Mouse (Mus musculus): ENCODE measurements around the gene Rgs1.

Rgs1 gene

GRCm38 (mm10) chr1:144206281-144207061, 42.6 kb downstream of the Rgs1 start:
- Histone ChIP-seq H3K4me1 (replicated peaks; ENCODE audit: low read depth, low read length) (no peaks in the 10 kb centered on the region), H3K9me3 (ENCODE audit: low read length) (no peaks in the 10 kb centered on the region), H3K27me3 (ENCODE audit: insufficient read depth, low read length) (no peaks in the 10 kb centered on the region), H3K36me3 (ENCODE audit: insufficient read depth, low read length) (no peaks in the 10 kb centered on the region), H3K4me3 (replicated peaks; ENCODE audit: low read length) (no peak overlapping the region)
- no peak for TF ChIP-seq NANOG (IDR thresholded peaks at IDR 0.05; ENCODE audit: borderline replicate concordance, low read length)
- no peak for TF ChIP-seq CTCF (conservative IDR thresholded peaks at IDR 0.05; ENCODE audit: low read length)
- no peak for TF ChIP-seq POU5F1 (IDR thresholded peaks at IDR 0.05; ENCODE audit: borderline replicate concordance, low read length)

- Histone ChIP-seq H3K4me1 (replicated peaks; ENCODE audit: low read depth, low read length) (no peaks in the 10 kb centered on the region), H3K4me3 (replicated peaks; ENCODE audit: low read length) (no peak overlapping the region), H3K36me3 (ENCODE audit: insufficient read depth, low read length) (no peaks in the 10 kb centered on the region), H3K9me3 (ENCODE audit: low read length) (no peaks in the 10 kb centered on the region), H3K27me3 (ENCODE audit: insufficient read depth, low read length) (no peaks in the 10 kb centered on the region)
- no peak for TF ChIP-seq CTCF (conservative IDR thresholded peaks at IDR 0.05; ENCODE audit: low read length)
- no peak for TF ChIP-seq POU5F1 (IDR thresholded peaks at IDR 0.05; ENCODE audit: borderline replicate concordance, low read length)
- no peak for TF ChIP-seq NANOG (IDR thresholded peaks at IDR 0.05; ENCODE audit: borderline replicate concordance, low read length)
These were observed 44.3 kb downstream of the Rgs1 start for GRCm38 (mm10) chr1:144204766-144205165.

GRCm38 (mm10) chr1:144202939-144203338, 46.1 kb downstream of the Rgs1 start:
- no peak for TF ChIP-seq POU5F1 (IDR thresholded peaks at IDR 0.05; ENCODE audit: borderline replicate concordance, low read length)
- no peak for TF ChIP-seq CTCF (conservative IDR thresholded peaks at IDR 0.05; ENCODE audit: low read length)
- TF ChIP-seq NANOG (IDR thresholded peaks at IDR 0.05; ENCODE audit: borderline replicate concordance, low read length): no peak
- Histone ChIP-seq H3K27me3 (ENCODE audit: insufficient read depth, low read length) (no peaks in the 10 kb centered on the region), H3K4me3 (replicated peaks; ENCODE audit: low read length) (no peak overlapping the region), H3K9me3 (ENCODE audit: low read length) (no peaks in the 10 kb centered on the region), H3K36me3 (ENCODE audit: insufficient read depth, low read length) (no peaks in the 10 kb centered on the region), H3K4me1 (replicated peaks; ENCODE audit: low read depth, low read length) (no peaks in the 10 kb centered on the region)

- Histone ChIP-seq H3K9me3 (ENCODE audit: low read length) (no peaks in the 10 kb centered on the region), H3K36me3 (ENCODE audit: insufficient read depth, low read length) (no peaks in the 10 kb centered on the region), H3K4me1 (replicated peaks; ENCODE audit: low read depth, low read length) (no peaks in the 10 kb centered on the region), H3K4me3 (replicated peaks; ENCODE audit: low read length) (no peak overlapping the region), H3K27me3 (ENCODE audit: insufficient read depth, low read length) (no peaks in the 10 kb centered on the region)
- TF ChIP-seq POU5F1 (IDR thresholded peaks at IDR 0.05; ENCODE audit: borderline replicate concordance, low read length) (no peak), CTCF (conservative IDR thresholded peaks at IDR 0.05; ENCODE audit: low read length) (no peak), NANOG (IDR thresholded peaks at IDR 0.05; ENCODE audit: borderline replicate concordance, low read length) (no peak)
These were observed 48.5 kb downstream of the Rgs1 start for GRCm38 (mm10) chr1:144200496-144200895.

- Histone ChIP-seq H3K4me1 (replicated peaks; ENCODE audit: low read depth, low read length) (no peaks in the 10 kb centered on the region), H3K36me3 (ENCODE audit: insufficient read depth, low read length) (no peaks in the 10 kb centered on the region), H3K4me3 (replicated peaks; ENCODE audit: low read length) (no peak overlapping the region), H3K9me3 (ENCODE audit: low read length) (no peaks in the 10 kb centered on the region), H3K27me3 (ENCODE audit: insufficient read depth, low read length) (no peaks in the 10 kb centered on the region)
- TF ChIP-seq CTCF (conservative IDR thresholded peaks at IDR 0.05; ENCODE audit: low read length): no peak
- TF ChIP-seq NANOG (IDR thresholded peaks at IDR 0.05; ENCODE audit: borderline replicate concordance, low read length): no peak
- no peak for TF ChIP-seq POU5F1 (IDR thresholded peaks at IDR 0.05; ENCODE audit: borderline replicate concordance, low read length)
These were observed 49.5 kb downstream of the Rgs1 start for GRCm38 (mm10) chr1:144199538-144199937.

GRCm38 (mm10) chr1:144197684-144198083, 51.4 kb downstream of the Rgs1 start:
- no peaks in the 10 kb centered on the region for H3K27me3 ChIP-seq (ENCODE audit: insufficient read depth, low read length)
- TF ChIP-seq CTCF (conservative IDR thresholded peaks at IDR 0.05; ENCODE audit: low read length): peak; percentile 69
- no peak for TF ChIP-seq NANOG (IDR thresholded peaks at IDR 0.05; ENCODE audit: borderline replicate concordance, low read length)
- no peaks in the 10 kb centered on the region for H3K9me3 ChIP-seq (ENCODE audit: low read length)
- H3K4me3 ChIP-seq (replicated peaks; ENCODE audit: low read length): no peak overlapping the region
- H3K36me3 ChIP-seq (ENCODE audit: insufficient read depth, low read length): no peaks in the 10 kb centered on the region
- no peaks in the 10 kb centered on the region for H3K4me1 ChIP-seq (replicated peaks; ENCODE audit: low read depth, low read length)
